Mouse (Mus musculus): ENCODE measurements at regions not wholly inside any gene's neighbourhood (a gene's known extent, or its start where the extent isn't known, plus 50 kb on each side); places are given as distances from the start of the nearest gene placed in this dataset.
"Not testable (repeated sequence)": the region's sequence is repeated elsewhere in the genome, so short reads cannot be mapped to it uniquely, and the experiment has no call there.

- no peak for DNase-seq
These were observed 53.6 kb upstream of the Wdfy3 start for GRCm38 (mm10) chr5:102123285-102123684.

- peak; percentile 71 for DNase-seq
These were observed 57.0 kb upstream of the Wdfy3 start for GRCm38 (mm10) chr5:102126737-102127136.

DNA sequence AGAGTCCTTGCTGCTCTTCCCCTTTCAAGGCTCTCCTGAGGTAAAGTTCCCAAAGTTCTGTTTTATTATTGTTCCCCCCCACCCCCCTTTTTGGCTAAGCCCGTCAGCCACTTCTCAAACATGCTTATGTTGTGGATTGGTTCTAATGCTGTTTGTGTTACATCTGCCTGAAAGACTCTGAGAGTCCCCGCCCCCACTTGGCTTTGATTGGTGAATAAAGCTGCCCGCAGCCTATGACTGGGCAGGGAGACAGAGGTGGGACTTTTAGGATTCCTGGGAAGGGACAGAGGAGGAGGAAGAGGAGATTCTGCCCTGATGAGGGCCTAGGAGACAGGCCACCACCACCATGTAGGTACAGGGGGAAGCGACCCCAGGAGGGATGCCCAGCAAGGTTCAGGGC is 78.3 kb upstream of the Wdfy3 start:
- peak; percentile 14 for DNase-seq

DNA sequence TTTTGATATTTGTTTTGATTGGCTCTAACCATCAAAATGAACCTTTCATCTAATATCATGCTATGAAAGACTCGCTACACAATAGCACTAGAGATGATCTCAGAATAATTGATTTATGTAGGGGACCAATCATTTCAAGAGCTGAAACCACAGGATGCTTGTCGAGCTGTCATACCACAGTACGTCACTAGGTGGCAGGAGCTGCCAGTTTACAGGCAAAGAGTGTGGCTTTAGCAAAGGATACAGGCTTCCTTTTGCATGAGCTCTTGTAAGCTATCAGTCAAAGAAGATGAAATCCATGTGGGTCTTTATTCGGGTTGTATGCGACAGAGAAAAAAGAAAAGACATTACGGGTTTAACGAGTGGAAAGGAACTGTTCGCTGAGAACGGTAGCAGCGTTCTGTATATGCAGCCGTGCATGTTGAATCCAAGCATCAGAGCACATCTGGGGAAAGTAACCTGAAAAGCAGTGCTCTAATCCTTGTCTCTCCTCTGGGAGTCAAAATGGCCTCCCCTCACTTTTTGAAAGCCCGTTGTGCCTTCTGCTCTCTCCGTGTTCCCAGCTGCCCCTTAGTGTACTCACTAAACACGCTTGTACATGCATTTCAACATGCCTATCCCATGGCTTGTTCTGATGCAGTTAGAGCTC is 79.9 kb upstream of the Wdfy3 start:
- peak; percentile 84 for DNase-seq

- DNase-seq: no peak
These were observed 89.9 kb upstream of the Wdfy3 start for GRCm38 (mm10) chr5:102159621-102160020.

- DNase-seq: no peak
These were observed 98.3 kb upstream of the Wdfy3 start for GRCm38 (mm10) chr5:102167981-102168380.

DNA sequence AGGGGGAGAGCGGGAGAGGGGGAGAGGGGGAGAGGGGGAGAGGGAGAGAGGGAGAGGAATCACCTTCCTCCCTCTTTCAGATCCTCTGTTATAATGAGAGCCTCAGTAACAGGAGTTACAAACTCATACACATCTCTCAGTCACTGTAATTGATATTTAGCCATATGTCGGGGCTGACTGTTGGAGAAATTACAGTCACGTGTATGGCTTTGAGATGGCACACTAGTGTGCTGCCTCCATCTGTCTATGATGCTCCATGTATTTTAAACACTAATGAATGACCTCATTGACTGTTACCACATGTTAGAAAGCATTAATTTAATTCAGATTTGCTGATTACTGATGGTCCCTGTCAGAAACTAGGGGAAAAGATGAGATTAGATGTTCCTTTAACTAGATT is 102.1 kb upstream of the Wdfy3 start:
- no peak for DNase-seq

GRCm38 (mm10) chr5:102180250-102180649 is 110.5 kb upstream of the Wdfy3 start:
- DNase-seq: no peak

- not testable (repeated sequence) for DNase-seq
These were observed 119.2 kb upstream of the Wdfy3 start for GRCm38 (mm10) chr5:102188951-102189350.

GRCm38 (mm10) chr5:102206456-102206855 is 136.7 kb upstream of the Wdfy3 start:
- DNase-seq: no peak

DNA sequence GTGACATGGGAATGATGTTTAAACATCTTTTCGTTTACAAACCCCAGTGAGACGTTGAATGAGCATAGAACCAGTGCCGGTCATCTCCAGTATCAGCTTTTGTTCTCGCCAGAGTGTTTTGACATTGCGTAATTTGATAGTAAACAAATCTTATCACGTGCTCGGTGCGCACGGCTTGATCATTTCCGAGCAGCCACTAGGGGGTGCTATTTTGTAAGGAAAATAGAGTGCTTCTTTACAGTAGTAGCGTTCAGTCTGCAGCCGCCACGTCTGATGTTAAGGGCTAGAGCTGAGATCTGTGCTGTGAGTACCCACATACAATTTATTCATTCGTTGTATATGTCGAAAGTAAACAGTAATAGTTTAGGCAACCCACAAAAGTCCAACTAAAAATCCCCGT is 137.2 kb upstream of the Wdfy3 start:
- peak; percentile 85 for DNase-seq

DNA sequence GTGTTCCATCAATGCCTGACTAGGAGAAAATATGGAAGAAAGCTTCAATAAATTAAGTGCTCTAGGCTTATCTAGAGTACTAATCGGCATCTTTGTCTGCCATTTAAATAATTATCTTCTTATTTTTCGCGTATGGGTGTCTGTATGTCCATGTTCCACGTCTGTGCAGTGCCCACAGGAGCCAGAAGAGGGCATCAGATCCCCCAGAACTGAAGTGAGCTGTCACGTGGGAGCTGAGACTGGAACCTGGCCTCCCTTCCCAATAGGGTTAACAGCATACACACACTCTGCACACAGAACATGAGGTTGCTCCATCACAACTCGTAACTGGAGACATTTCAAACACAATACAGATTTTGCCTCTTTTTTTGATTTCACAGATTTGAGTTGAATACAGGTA is 143.4 kb upstream of the Wdfy3 start:
- DNase-seq: peak; percentile 69

DNA sequence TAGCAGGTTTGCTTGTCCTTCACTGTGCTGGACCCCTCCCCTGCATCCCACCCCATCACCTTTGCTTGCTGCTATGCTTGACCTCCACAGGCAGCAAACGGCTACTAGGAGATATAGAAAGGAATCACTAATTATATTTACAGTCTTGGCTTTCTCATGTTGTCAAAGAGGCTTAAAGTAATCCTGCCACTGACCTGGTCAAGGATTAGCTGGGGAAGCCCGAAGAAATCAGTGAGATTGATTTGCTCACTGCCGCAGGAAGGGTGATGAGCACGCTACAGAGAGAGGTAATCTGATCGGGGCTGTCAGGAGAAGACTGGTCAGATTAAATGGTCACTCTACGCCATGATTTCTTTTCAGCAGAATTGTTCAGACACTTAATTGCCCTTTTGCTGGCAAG is 157.4 kb upstream of the Wdfy3 start:
- DNase-seq: no peak

GRCm38 (mm10) chr5:102242614-102243013 is 172.9 kb upstream of the Wdfy3 start:
- no peak for DNase-seq

DNA sequence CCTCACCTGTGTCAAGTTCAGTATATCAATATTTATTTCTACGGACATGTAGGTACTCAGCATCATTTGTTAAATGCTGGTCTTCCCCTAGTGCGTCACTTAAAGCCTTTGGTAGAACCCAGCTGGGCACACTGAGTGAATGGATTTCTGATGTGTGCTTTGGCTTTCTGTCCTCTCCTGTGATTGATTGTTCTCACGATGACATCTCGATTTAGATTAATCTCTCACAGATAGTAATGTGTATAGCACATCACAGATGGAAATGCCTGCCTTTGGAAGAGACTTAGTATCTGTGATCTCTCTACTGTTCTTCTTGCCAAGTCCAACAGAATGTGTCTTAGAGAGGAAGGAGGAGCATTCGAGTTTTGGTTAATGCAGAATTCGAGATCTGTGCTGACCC is 175.0 kb upstream of the Wdfy3 start:
- DNase-seq: no peak

DNA sequence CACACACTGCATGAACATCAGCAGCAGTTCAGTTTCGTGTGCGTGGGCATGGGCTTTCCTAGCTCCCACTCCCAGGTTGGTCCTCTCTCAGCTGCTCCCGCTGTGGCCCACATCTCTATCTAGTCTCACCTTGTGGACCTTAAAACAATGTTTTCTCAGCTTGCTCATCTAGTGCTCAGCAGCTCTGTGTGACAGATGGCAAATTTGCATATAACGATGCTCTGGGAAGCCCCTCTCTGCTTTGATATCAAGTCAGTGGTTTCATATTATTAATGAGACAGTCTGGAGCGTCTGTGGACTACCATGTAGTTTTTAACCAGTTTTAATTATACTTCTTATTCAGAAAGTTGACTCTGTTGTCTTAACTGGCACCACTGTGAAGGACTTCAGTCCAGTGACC is 179.0 kb upstream of the Wdfy3 start:
- no peak for DNase-seq

- no peak for DNase-seq
These were observed 181.4 kb upstream of the Wdfy3 start for GRCm38 (mm10) chr5:102251076-102251475.

- peak; percentile 30 for DNase-seq
These were observed 184.1 kb upstream of the Wdfy3 start for GRCm38 (mm10) chr5:102253786-102254185.

DNA sequence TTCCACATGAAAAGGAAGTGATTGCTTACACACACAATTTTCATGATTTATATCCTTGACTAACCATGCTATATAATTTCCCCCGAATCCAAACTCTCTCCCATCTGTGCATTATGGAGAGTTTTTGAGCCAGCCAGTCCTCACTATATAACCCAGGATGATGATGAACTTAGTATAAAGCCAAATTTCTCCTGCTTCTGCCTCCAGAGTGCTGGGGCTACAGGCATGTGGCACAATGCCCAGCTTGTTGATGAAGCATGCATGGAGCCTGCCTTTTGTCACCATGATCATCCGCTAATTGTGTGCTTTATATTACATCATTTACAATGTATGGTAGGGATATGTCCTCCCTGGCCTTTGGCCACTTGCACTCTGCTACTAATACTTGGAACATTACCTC is 187.4 kb upstream of the Wdfy3 start:
- no peak for DNase-seq

- peak; percentile 84 for DNase-seq
These were observed 191.9 kb upstream of the Wdfy3 start for GRCm38 (mm10) chr5:102261621-102262020.

GRCm38 (mm10) chr5:102266451-102266850 is 196.7 kb upstream of the Wdfy3 start:
- DNase-seq: no peak

DNA sequence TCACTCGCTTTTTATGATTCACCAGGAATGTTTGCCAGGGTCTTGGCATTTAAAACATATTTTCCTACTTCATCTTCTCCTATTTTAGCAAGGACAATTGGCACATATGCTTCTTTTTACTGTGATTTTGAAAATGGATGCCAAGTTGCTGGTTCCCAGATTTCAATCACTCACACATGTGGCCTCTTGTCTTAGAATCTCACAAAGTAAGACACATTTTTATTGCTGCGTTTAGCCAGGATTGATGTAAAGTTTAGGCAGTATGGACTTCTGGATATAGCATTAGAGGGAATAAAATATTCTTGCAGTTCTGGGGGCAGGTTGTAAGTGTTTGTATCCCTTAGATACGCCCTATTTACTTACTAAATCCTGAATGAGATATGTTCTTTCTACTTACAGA is 197.4 kb upstream of the Wdfy3 start:
- no peak for DNase-seq

- DNase-seq: no peak
These were observed 199.5 kb upstream of the Wdfy3 start for GRCm38 (mm10) chr5:102269204-102269603.

GRCm38 (mm10) chr5:102275621-102276020 is 205.6 kb upstream of the Arhgap24 start:
- no peak for DNase-seq

- DNase-seq: no peak
These were observed 194.1 kb upstream of the Arhgap24 start for GRCm38 (mm10) chr5:102287131-102287530.
